Mouse (Mus musculus): ENCODE measurements around the gene Il6ra.

Gene Il6ra

GRCm38 (mm10) chr3:89912543-89913391 is at the start of gene Il6ra:
Il6ra (minus strand) TSS chr3:89913196.
- peak; percentile 32 for DNase-seq

- DNase-seq = peak; percentile 24
These were observed 49.2 kb upstream of the Il6ra start for GRCm38 (mm10) chr3:89962059-89962750.

- DNase-seq = no peak
These were observed 48.4 kb upstream of the Il6ra start for GRCm38 (mm10) chr3:89961436-89961835.

- peak; percentile 93 for DNase-seq
These were observed 47.5 kb upstream of the Il6ra start for GRCm38 (mm10) chr3:89960469-89960868.

GRCm38 (mm10) chr3:89959435-89959834 is 46.4 kb upstream of the Il6ra start:
- DNase-seq = peak; percentile 38

GRCm38 (mm10) chr3:89957880-89958279 is 44.9 kb upstream of the Il6ra start:
- no peak for DNase-seq

- DNase-seq = no peak
These were observed 43.4 kb upstream of the Il6ra start for GRCm38 (mm10) chr3:89956177-89956971.

GRCm38 (mm10) chr3:89953420-89953819 is 40.4 kb upstream of the Il6ra start:
- DNase-seq = peak; percentile 57

- peak; percentile 43 for DNase-seq
These were observed 35.7 kb upstream of the Il6ra start for GRCm38 (mm10) chr3:89948655-89949054.

- no peak for DNase-seq
These were observed 35.0 kb upstream of the Il6ra start for GRCm38 (mm10) chr3:89948021-89948420.

GRCm38 (mm10) chr3:89945026-89945425 is 32.0 kb upstream of the Il6ra start:
- no peak for DNase-seq

- no peak for DNase-seq
These were observed 29.9 kb upstream of the Il6ra start for GRCm38 (mm10) chr3:89942894-89943293.

- no peak for DNase-seq
These were observed 23.5 kb upstream of the Il6ra start for GRCm38 (mm10) chr3:89936495-89936894.

- DNase-seq = no peak
These were observed 19.9 kb upstream of the Il6ra start for GRCm38 (mm10) chr3:89932925-89933324.

GRCm38 (mm10) chr3:89928956-89929355 is 16.0 kb upstream of the Il6ra start:
- no peak for DNase-seq

- no peak for DNase-seq
These were observed 13.4 kb upstream of the Il6ra start for GRCm38 (mm10) chr3:89926440-89926839.

GRCm38 (mm10) chr3:89920711-89921110 is 7.7 kb upstream of the Il6ra start:
- DNase-seq = no peak

GRCm38 (mm10) chr3:89917408-89917807 is 4.4 kb upstream of the Il6ra start:
- no peak for DNase-seq

GRCm38 (mm10) chr3:89916622-89917021 is 3.6 kb upstream of the Il6ra start:
- no peak for DNase-seq

GRCm38 (mm10) chr3:89914700-89915099 is 1.7 kb upstream of the Il6ra start:
- no peak for DNase-seq

GRCm38 (mm10) chr3:89912108-89912542 is 871 bp downstream of the Il6ra start:
- no peak for DNase-seq

- DNase-seq = no peak
These were observed 1.8 kb downstream of the Il6ra start for GRCm38 (mm10) chr3:89911207-89911606.

All from cerebellum, adult 11 months (tissue).